Mouse (Mus musculus): ENCODE measurements at regions not wholly inside any gene's neighbourhood (a gene's known extent, or its start where the extent isn't known, plus 50 kb on each side); places are given as distances from the start of the nearest gene placed in this dataset.

- TF ChIP-seq CTCF (IDR thresholded peaks at IDR 0.05; ENCODE audit: low read depth, low read length), result no peak
- TF ChIP-seq POLR2A (IDR thresholded peaks at IDR 0.05; ENCODE audit: extremely low read depth, insufficient read depth, low read length), result no peak
Measured at GRCm38 (mm10) chr14:76309606-76310005, 105.2 kb upstream of the Tsc22d1 start.

All from liver, adult 2 months (tissue).